In the genomic region with DNA sequence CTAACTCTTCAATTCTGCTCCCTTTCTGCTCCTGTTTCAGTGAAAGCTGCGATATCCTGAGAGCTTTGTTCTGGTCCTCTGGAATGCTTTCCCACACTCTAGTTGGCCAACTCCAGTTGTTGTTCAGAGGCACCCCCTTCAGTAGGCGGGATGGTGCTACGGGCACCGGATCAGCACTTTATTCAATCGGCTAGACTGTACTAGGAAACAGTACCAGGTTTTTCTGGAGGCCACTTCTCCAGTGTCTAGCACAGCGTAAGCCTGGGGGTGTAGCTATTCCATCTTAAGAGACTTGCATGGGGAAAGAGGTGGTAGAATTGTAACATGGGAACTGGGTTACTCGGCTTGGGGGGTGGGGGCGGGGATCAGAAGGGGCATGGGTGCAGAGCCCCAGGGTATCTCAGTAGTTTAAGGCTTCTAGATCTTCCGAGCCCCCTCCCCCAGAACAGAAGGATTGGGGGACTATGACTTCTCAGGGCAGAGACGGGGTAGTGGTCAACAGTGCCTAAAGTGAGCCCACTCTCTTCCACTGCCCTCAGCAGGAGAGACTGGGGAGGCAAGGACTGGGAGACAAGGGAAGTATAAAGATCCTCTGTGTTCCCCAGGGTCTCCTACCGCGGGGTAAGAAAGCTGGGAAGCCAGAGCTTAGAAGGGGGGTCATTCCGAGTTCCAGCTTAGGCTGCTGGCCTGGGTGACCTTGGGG, we compare ENCODE assay signal across 8 mouse cellular contexts. TPM values are rescaled to one million over a fixed set of nuclear protein-coding genes. Genes with fewer than 3 reads are reported as not detected.
DNase-seq lines count a peak whose midpoint lies in the region; ATAC-seq and TF ChIP-seq lines count a peak whose summit lies in the region.

No protein-coding gene starts in this region.

- TF ChIP-seq CTCF in liver, embryonic 14.5 days (IDR thresholded peaks at IDR 0.05; ENCODE audit: low read depth), result no peak

- TF ChIP-seq EP300 in liver, embryonic 14.5 days (IDR thresholded peaks at IDR 0.05; ENCODE audit: low read depth), result no peak

- H3K27ac ChIP-seq in heart, embryonic 12.5 days (ENCODE audit: poor library complexity, severe bottlenecking), result peak overlapping the region; percentile 35
- no peak overlapping the region for H3K27ac ChIP-seq in ES-E14 (ENCODE audit: insufficient read depth, low read depth, low read length, poor library complexity, severe bottlenecking)
- H3K27ac ChIP-seq in forebrain, embryonic 14.5 days (ENCODE audit: low read depth, low read length), result no peak overlapping the region
- H3K27ac ChIP-seq in liver, embryonic 14.5 days, result no peak overlapping the region

- in situ Hi-C loops in ES-E14 (cut with MboI; ENCODE audit: low sequenced_read_pairs in 2 of 2, unreplicated experiment in 2 of 2), result no loop called here

- no peak for DNase-seq in heart, postnatal 4 days
- no peak for DNase-seq in ES-E14 (ENCODE audit: low read depth, low spot score)
- no peak for DNase-seq in forebrain, embryonic 14.5 days (ENCODE audit: low spot score)
- no peak for DNase-seq in liver, embryonic 14.5 days (ENCODE audit: low read depth in 3 of 3, low spot score in 3 of 3)
- no peak for DNase-seq in adrenal gland, postnatal 36 days
- no peak for DNase-seq in cerebellum, postnatal 14 days
- no peak for DNase-seq in spleen, postnatal 4 days (ENCODE audit: low spot score in 2 of 2)

- H3K36me3 ChIP-seq in heart, embryonic 12.5 days, result no peaks in the 10 kb centered on the region
- no peaks in the 10 kb centered on the region for H3K36me3 ChIP-seq in ES-E14 (ENCODE audit: control insufficient read depth, insufficient read depth, low read length, poor library complexity, severe bottlenecking)
- H3K36me3 ChIP-seq in forebrain, embryonic 14.5 days (ENCODE audit: control insufficient read depth, insufficient read depth, low read length), result no peaks in the 10 kb centered on the region
- H3K36me3 ChIP-seq in liver, embryonic 14.5 days (replicated peaks; ENCODE audit: control insufficient read depth, insufficient read depth, low read depth), result no peaks in the 10 kb centered on the region

- H3K4me3 ChIP-seq in heart, embryonic 12.5 days, result peak overlapping the region; percentile 71
- H3K4me3 ChIP-seq in ES-E14 (ENCODE audit: insufficient read depth in 1 of 2, low read depth in 1 of 2, low read length in 2 of 2, poor library complexity in 1 of 2, severe bottlenecking in 1 of 2), result peak overlapping the region; percentile 77 to 83; a peak in 3 of 4 replicates
- peak overlapping the region; percentile 48 for H3K4me3 ChIP-seq in forebrain, embryonic 14.5 days (ENCODE audit: low read depth, low read length)
- H3K4me3 ChIP-seq in liver, embryonic 14.5 days (ENCODE audit: insufficient read depth in 1 of 2, low read depth in 2 of 2, low read length in 2 of 2), result peak overlapping the region; percentile 18 to 53; a peak in 2 of 4 replicates

- H3K9ac ChIP-seq in heart, embryonic 12.5 days, result peak overlapping the region; percentile 82
- 0 out of 2 replicates have a peak overlapping the region, but pooled peaks have one; percentile 59 for H3K9ac ChIP-seq in ES-E14 (ENCODE audit: insufficient read depth, low read depth, low read length, poor library complexity, severe bottlenecking)
- peak overlapping the region; percentile 63; the same call in 1 of the 2 replicates for H3K9ac ChIP-seq in forebrain, embryonic 14.5 days (ENCODE audit: low read length)
- H3K9ac ChIP-seq in liver, embryonic 14.5 days (replicated peaks), result no peak overlapping the region

- peaks cover 37% of the 10 kb centered on the region for H3K27me3 ChIP-seq in heart, embryonic 12.5 days (replicated peaks)
- H3K27me3 ChIP-seq in forebrain, embryonic 14.5 days (replicated peaks; ENCODE audit: control insufficient read depth, insufficient read depth, low read length), result peaks cover 10% of the 10 kb centered on the region
- H3K27me3 ChIP-seq in liver, embryonic 14.5 days (ENCODE audit: control insufficient read depth, insufficient read depth, low read length), result peaks cover 39% of the 10 kb centered on the region

- 21% methylated on average over 13 of the region's 13 CpGs for WGBS in heart, embryonic 12.5 days
- 22% methylated on average over 13 of the region's 13 CpGs for WGBS in forebrain, embryonic 14.5 days
- 24% methylated on average over 13 of the region's 13 CpGs for WGBS in liver, embryonic 14.5 days (ENCODE audit: insufficient replicate concordance)

- peaks cover 26% of the 10 kb centered on the region for H3K4me1 ChIP-seq in heart, embryonic 12.5 days (replicated peaks)
- peaks cover 0 to 2% of the 10 kb centered on the region in 2 experiments; a peak in 1 of 4 replicates for H3K4me1 ChIP-seq in ES-E14 (ENCODE audit: control insufficient read depth in 2 of 2, insufficient read depth in 2 of 2, low read length in 2 of 2, poor library complexity in 1 of 2)
- peaks cover 4% of the 10 kb centered on the region; the same call in 1 of the 2 replicates for H3K4me1 ChIP-seq in forebrain, embryonic 14.5 days (ENCODE audit: control insufficient read depth, insufficient read depth, low read length)
- no peaks in the 10 kb centered on the region for H3K4me1 ChIP-seq in liver, embryonic 14.5 days (replicated peaks; ENCODE audit: control insufficient read depth in 2 of 2, insufficient read depth in 2 of 2, low read length in 1 of 2)

- ATAC-seq in heart, embryonic 12.5 days (ENCODE audit: insufficient number of reproducible peaks, low FRiP score), result 0 out of 2 replicates have a peak, but pooled peaks have one; percentile 9
- ATAC-seq in forebrain, embryonic 14.5 days, result 0 out of 2 replicates have a peak, but pooled peaks have one; percentile 35
- ATAC-seq in liver, embryonic 14.5 days (ENCODE audit: insufficient read depth), result no peak

- H3K9me3 ChIP-seq in heart, embryonic 12.5 days (replicated peaks), result no peaks in the 10 kb centered on the region
- no peaks in the 10 kb centered on the region for H3K9me3 ChIP-seq in ES-E14 (ENCODE audit: control insufficient read depth, insufficient read depth, low read depth, low read length)
- H3K9me3 ChIP-seq in forebrain, embryonic 14.5 days (replicated peaks; ENCODE audit: control insufficient read depth, low read length), result no peaks in the 10 kb centered on the region
- H3K9me3 ChIP-seq in liver, embryonic 14.5 days (ENCODE audit: control insufficient read depth, low read length), result no peaks in the 10 kb centered on the region

- H3K4me2 ChIP-seq in heart, embryonic 12.5 days, result peak overlapping the region; percentile 97
- peak overlapping the region; percentile 99 for H3K4me2 ChIP-seq in forebrain, embryonic 14.5 days (ENCODE audit: low read length)
- H3K4me2 ChIP-seq in liver, embryonic 14.5 days (ENCODE audit: low read depth), result peak overlapping the region; percentile 75

TF ChIP-seq in ES-E14, 5 proteins besides CTCF, POLR2A, EP300 and RAD21:
- TF ChIP-seq ZNF384 (IDR thresholded peaks at IDR 0.05; ENCODE audit: low read depth, low read length) (no peak), MAFK (IDR thresholded peaks at IDR 0.05; ENCODE audit: insufficient read depth, low read depth, low read length) (no peak), HCFC1 (IDR thresholded peaks at IDR 0.05; ENCODE audit: borderline replicate concordance, insufficient read depth, low read length) (no peak), CHD2 (IDR thresholded peaks at IDR 0.05; ENCODE audit: low read depth, low read length) (no peak), ZC3H11A (IDR thresholded peaks at IDR 0.05; ENCODE audit: borderline replicate concordance, low read depth, low read length) (no peak)
TF ChIP-seq in ES-E14: peak in this region for 0.

RNA-seq across cellular contexts. Expression of a gene that starts 0.7 kb away (rescaled TPM):
- polyA plus RNA-seq in heart, embryonic 12.5 days (2016; fragmentation: Nextera tagmentation; extraction: Ambion mirVana), result 3.3 and 3.5 TPM in 2 replicates
- 1 to 10 TPM; 2.7 to 3.2 TPM for total RNA-seq in heart, postnatal 4 days (2021)
- total RNA-seq in ES-E14 (2012; rRNA removed), result 0.74 and 1.3 TPM in 2 replicates
- polyA plus RNA-seq in forebrain, embryonic 14.5 days (2014; fragmentation: Nextera tagmentation; extraction: Ambion mirVana), result 0.25 and 0.62 TPM in 2 replicates
- polyA plus RNA-seq in liver, embryonic 14.5 days (2012; rRNA removed), result 0.10 and 0.16 TPM in 2 replicates
- 0.08 and 0.28 TPM in 2 replicates for polyA plus RNA-seq in liver, embryonic 14.5 days (2014; fragmentation: Nextera tagmentation; extraction: Ambion mirVana)
- total RNA-seq in adrenal gland, postnatal 36 days (2021), result 1 to 10 TPM; 3.0 to 3.7 TPM
